Mouse (Mus musculus) lung, postnatal 36 days (tissue): ENCODE measurements around the gene 1700028K03Rik.

Experiments used
- DNase-seq: peaks from one replicate; pipeline ENCODE4 v3.0.0; 2022; ENCODE audit warnings: mixed read lengths

1700028K03Rik gene

GRCm38 (mm10) chr5:107534581-107534980 lies at the start of gene 1700028K03Rik:
TSS of gene 1700028K03Rik (plus strand) at chr5:107534709.
- no peak for DNase-seq

- DNase-seq, result no peak
Measured at GRCm38 (mm10) chr5:107488996-107489395, 45.5 kb upstream of the 1700028K03Rik start.

- peak; percentile 26 for DNase-seq
Measured at GRCm38 (mm10) chr5:107491036-107491435, 43.5 kb upstream of the 1700028K03Rik start.

DNA sequence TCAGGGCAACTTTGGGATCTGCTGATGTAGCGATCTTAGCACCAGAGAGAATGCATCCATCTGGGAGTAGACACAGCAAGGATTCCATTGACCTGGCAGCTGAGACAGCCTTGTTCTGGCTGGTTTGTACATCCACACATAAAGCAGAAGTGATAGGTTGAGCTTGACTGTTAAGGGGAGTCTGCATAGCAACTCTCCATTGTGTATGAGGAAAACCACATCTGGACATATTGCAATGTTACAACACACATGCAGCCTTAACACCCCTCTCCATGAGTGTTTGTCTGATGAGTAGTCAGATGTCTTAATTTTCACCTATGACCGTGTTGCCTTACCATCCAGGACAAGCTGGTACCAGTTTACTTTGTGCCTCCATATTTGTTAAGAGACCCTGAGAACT lies 42.0 kb upstream of the 1700028K03Rik start:
- DNase-seq, result no peak

DNA sequence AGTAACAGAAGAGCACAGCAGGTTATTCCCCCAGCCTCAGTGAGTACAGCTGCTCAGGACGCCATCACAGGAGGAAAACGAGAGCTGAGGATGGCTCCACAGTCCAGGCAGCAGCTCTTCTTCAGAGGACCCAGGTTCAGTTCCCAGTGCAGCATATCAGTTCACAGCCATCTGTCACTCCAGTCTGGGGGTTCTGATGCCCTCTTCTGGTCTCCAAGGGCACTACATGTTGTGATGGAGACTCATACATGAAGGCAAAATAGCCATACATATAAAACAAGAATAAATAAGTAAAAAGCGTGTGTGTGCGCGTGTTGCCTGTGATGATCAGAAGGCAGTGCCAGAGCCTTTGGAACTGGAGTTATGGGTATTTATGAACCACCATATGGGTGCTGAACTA lies 39.8 kb upstream of the 1700028K03Rik start:
- no peak for DNase-seq

DNA sequence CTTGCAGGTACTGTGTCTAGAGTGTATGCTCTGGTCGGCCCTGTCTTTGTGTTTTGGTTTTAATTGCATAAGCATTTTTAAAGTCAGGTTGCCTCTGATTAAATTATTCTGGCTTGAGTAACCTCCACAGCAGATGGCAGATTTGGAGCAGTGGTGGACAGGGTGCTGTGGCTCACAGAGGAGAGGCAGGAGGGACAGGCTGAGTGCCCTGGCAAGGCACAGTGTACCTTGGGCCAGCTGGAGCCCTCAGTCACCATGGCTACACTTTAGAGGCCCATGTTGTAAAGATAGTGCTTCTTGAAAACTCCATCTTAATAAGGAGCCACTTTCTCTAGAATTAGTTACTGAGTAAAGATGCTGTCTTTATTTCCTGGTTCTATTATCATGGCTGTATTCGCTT lies 38.5 kb upstream of the 1700028K03Rik start:
- no peak for DNase-seq

DNA sequence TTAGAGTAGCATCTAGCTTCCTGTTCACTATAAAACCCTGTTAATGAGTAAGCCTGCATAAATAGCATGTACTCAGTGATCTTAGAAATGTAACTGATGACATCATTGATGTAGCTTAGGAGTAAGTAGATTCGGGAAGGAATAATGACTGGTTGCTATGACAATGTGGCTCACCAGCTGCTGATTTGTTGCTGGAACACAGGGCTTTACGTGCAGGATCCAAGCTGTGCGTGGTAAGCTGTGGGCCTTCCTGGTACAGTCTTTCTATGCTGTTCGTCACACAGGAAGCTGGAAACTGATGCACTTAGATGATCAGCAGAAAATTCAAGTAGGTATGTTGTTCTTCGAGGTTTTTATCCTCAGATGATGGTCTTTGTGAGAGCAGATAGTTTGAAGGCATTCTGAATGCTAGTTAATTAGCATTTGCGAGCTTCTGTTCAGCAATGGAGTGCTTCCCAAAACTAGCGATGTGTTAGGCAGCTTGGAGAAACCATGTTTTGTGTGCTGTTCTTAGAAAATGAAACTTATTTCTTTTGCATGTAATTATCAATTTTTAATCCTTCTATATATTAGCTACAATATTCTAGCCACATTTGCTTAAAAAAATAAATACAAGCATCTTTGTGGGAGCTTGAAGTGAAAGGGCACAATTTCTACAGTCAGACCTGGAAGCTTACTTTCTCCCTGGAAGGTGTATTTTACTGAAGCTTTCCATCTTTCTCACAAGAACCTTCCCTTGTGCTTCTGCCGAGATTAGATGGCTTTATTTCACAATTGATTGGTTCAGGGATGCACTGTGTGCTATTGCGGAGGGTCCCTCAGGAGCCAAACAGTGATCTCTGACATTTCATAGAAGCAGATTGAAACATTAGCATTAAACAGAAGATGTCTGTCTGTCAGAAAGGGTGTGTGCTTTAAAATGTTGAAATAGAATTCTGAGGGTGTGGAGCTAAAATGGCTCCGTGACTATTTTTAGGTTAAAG lies 36.7 kb upstream of the 1700028K03Rik start:
- no peak for DNase-seq

- no peak for DNase-seq
Measured at GRCm38 (mm10) chr5:107498806-107499310, 35.7 kb upstream of the 1700028K03Rik start.

DNA sequence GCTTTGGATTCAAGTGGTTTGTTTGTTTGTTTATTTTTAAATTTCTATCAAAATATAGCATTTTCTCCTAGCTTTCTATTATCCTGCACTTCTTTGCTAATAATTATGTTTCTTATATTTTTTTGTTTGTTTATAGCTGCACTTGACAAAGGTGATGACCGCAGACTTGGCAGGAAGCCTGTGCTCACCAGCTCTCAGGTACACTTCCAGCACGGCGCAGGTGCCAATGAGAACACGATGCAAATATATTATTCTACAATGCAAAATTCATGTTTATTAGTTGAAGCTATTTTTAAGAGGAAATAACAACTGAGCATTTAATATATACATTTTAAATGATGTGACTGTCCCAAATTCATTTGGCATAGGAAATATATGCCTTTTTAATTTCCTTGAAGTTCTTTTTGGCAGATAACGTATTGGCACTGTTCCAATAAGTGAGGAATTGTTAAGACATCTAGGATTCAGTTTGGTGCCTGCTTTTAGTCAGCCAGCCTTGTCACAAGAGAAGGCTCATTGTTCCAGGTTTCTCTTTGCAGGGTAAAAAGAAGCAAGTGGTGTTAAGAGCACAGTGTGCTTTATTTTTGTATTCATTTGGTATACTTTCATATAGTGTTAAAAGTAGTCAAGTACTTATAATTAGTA lies 34.5 kb upstream of the 1700028K03Rik start:
- no peak for DNase-seq

- DNase-seq, result no peak
Measured at GRCm38 (mm10) chr5:107500741-107501140, 33.8 kb upstream of the 1700028K03Rik start.

- no peak for DNase-seq
Measured at GRCm38 (mm10) chr5:107507321-107507720, 27.2 kb upstream of the 1700028K03Rik start, which contains the start of gene Gm42669. TSS of gene Gm42669 (plus strand) at chr5:107507621.

DNA sequence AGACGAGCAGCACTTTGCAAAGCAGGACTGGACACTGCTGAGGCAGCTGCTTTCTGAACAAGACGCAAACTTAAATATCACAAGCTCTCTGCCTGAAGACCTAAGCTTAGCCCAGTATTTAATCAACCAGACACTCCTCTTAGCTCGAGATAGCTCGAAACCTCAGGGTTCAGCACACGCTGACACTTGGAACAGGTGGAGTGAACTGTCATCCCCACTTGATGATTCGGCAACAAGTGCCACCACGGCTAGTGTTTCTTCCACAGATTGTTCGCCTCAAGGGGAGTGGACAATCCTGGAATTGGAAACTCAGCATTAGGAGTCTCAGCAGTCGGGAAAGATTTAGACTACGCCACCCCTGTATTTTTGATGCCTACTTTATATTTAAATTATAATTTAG lies 24.0 kb upstream of the 1700028K03Rik start:
- no peak for DNase-seq

DNA sequence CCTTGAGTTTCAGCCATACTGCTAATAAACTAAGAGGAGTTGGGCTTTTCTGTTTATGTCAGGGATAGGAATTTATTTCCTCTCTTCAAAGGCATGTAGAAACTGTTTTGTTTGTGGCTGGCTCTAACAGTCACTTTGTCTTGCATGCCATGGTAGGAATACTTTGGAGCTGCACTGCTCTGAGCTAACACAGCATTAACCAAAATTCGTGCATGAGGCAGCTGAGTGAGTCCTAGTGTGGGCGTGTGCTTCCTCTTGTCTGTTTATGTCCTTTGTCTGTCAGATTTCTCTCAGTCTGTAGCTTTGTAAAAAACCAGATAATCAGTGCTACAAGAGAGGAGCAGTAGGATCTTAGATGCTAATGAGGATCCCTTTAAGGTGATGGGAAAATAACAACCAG lies 23.2 kb upstream of the 1700028K03Rik start:
- no peak for DNase-seq

- DNase-seq, result peak; percentile 81
Measured at GRCm38 (mm10) chr5:107513583-107513982, 20.9 kb upstream of the 1700028K03Rik start.

DNA sequence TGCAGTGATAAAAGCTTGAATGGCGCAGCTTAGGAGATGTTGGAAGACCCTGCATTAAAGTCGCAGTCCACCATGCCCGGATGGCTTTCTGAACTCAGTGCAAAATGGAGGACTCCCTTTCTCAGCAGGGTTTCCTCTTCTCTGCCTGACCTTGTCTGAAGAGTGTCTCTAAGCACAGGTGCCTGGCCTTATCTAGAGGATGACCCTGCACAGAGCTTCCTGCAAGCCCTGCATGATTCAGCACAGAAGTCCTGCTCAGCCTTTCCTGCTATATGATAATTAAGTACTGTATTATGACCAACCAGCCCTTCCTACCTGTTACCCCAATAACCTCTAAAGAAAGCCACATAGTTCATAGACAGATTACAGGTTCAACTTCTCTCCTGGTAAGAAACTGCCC lies 19.1 kb upstream of the 1700028K03Rik start:
- DNase-seq, result no peak

GRCm38 (mm10) chr5:107516087-107516486 lies 18.4 kb upstream of the 1700028K03Rik start:
- DNase-seq, result no peak

- no peak for DNase-seq
Measured at GRCm38 (mm10) chr5:107518602-107519001, 15.9 kb upstream of the 1700028K03Rik start.

- no peak for DNase-seq
Measured at GRCm38 (mm10) chr5:107521386-107521785, 13.1 kb upstream of the 1700028K03Rik start.

GRCm38 (mm10) chr5:107521897-107522296 lies 12.6 kb upstream of the 1700028K03Rik start:
- DNase-seq, result peak; percentile 20

GRCm38 (mm10) chr5:107524281-107524680 lies 10.2 kb upstream of the 1700028K03Rik start:
- no peak for DNase-seq

DNA sequence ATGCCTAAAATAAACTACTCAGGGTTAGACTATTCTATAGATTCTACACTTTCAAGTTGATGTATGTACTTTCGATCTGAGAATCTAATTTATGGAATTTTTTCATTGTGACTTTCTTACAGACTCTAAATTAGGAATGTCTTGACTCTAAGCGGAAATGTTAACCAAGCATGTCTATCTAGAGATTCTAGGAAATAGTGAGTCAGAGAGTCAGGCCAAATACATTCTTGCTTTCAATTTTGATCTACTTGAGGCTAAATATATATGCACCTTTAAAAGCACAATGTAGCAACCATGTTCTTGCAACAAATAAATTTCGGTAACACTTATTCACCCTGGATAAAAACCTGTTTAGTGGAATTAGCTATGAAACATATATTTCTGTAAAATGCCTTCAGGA lies 5.7 kb upstream of the 1700028K03Rik start:
- DNase-seq, result no peak

DNA sequence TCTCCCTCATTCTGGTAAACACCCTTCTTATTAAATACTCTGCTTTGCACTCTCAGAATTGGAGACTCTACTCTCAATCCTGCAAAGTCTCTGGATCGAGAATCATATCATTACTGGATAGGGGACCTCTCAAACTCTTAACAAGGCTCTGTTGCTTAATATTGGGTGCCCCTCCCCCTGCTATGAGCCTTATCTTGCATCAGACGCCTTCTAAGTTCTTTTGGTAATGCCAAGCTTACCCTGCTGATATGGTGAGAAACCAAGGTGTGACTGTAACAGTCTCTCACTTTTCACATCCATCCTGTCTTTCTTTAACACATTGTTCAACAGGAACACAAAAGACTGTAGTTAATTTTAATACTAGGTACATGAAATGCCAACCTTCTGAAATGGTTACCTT lies 919 bp upstream of the 1700028K03Rik start:
- DNase-seq, result no peak

DNA sequence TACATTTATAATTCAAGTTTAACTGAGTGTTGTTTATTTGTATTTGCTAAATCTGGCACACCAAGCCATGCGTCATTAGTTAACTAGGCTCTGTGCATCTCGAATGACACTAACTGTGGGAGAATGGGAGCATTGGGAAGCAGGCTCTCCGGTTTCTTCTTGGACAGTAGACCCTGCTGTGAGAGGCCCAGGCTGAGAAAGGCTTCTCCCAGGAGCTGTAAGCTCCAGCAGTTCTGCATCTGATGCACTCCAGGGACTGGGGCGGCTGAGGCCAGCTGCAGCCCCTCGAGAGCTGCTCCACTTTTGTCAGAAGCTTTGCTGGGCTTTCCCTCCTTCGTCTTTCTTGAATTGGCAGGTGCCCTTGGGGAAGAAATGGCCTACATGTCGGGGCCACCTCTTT lies 7.2 kb downstream of the 1700028K03Rik start:
- no peak for DNase-seq

- DNase-seq, result peak; percentile 23
Measured at GRCm38 (mm10) chr5:107545927-107546326, 11.4 kb downstream of the 1700028K03Rik start.
